Mouse (Mus musculus): ENCODE data around the gene Olfr1177-ps. TPM values are rescaled to one million over a fixed set of nuclear protein-coding genes. Genes with fewer than 3 reads are reported as not detected.

Olfr1177-ps gene
- not detected in 2 replicates for polyA plus RNA-seq (2015; fragmentation: Nextera tagmentation; extraction: Ambion mirVana)

DNA sequence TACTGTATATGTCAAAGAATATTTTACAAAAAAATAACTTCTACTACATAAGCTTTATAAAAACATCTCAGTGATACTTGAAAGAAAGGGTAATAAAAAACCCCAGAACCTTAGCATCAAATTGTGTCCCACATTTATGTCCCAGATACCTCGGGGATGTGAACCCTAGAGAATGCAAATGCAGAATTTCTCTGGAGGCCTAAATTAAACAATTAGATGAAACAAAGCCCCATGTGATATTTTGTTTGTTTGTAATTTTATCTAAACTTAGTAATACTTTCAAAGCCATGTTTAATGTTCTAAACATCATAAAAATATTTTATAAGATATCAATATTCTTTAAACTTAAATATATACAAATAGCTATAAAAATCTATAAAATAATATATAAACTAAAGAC is at the start of gene Olfr1177-ps:
TSS of gene Olfr1177-ps (minus strand) at position 101 of the 400 bp plus-strand sequence.
- 89% methylated on average over 1 of the region's 1 CpGs for WGBS
- H3K9ac ChIP-seq = no peak within 1 kb of the TSS
- ATAC-seq (ENCODE audit: low FRiP score, low read depth) = no peak
- H3K27me3 ChIP-seq = no peaks in the 10 kb centered on the region
- H3K36me3 ChIP-seq = no peaks in the 10 kb centered on the region
- H3K4me3 ChIP-seq = no peak within 1 kb of the TSS
- no peak within 1 kb of the TSS for H3K27ac ChIP-seq
- H3K4me2 ChIP-seq (replicated peaks) = no peak within 1 kb of the TSS
- no peaks in the 10 kb centered on the region for H3K9me3 ChIP-seq
- no peaks in the 10 kb centered on the region for H3K4me1 ChIP-seq

DNA sequence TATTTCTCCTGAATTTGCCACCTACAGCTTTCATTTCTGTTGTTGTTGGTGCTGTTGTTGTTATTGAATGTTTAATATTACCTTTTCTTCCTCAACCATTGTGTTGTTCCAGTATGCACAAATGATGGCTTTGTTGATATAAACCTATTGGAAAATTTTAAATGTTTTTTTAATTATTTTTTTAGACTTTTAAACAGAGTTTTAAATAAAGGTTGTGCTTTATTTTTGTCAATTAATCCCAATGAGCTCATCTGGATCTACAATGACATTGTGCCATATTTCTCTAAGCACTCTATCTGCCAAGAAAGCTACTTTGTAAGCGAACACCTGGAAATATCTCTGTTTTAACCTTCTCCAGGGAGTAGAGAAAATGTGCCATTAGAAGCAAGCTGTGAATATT is 40.5 kb upstream of the Olfr1177-ps start, which contains the start of gene Olfr1178:
TSS of gene Olfr1178 (plus strand) at position 301 of the 400 bp plus-strand sequence.
- Histone ChIP-seq H3K9ac (no peak within 1 kb of the TSS), H3K4me2 (replicated peaks) (no peak within 1 kb of the TSS)

DNA sequence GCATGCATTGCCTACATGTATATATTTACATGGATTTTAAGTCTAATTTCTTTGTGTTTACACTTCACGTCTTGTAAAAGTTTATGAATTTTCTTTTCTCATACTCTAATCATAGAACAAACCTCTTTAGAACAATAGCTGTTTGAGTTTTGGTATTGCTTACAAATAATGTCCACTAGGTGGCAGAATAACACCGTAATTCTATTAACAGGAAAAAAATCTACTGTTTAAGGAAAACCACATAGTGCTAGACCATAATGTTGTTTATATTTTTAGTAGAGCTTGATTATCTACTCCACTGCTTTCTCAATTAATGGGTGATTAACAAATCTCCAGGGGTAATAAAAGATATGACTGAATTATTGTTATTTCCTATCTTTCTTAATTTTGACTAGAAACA is 10.0 kb upstream of the Olfr1177-ps start:
- Histone ChIP-seq H3K27me3 (no peaks in the 10 kb centered on the region), H3K4me1 (no peaks in the 10 kb centered on the region), H3K9me3 (no peaks in the 10 kb centered on the region), H3K4me3 (no peak overlapping the region), H3K27ac (no peak overlapping the region), H3K36me3 (no peaks in the 10 kb centered on the region), H3K9ac (no peak overlapping the region), H3K4me2 (replicated peaks) (no peak overlapping the region)
- no peak for ATAC-seq (ENCODE audit: low FRiP score, low read depth)
- 4% methylated on average over 2 of the region's 2 CpGs for WGBS

More for the DNA sequence above, 40.5 kb upstream of the Olfr1177-ps start, which contains the start of gene Olfr1178:
- WGBS = 69% methylated on average over 1 of the region's 1 CpGs
- ATAC-seq (ENCODE audit: low FRiP score, low read depth) = no peak
- no peak within 1 kb of the TSS for H3K27ac ChIP-seq
- no peaks in the 10 kb centered on the region for H3K36me3 ChIP-seq
- no peaks in the 10 kb centered on the region for H3K27me3 ChIP-seq
- no peaks in the 10 kb centered on the region for H3K9me3 ChIP-seq
- H3K4me1 ChIP-seq = no peaks in the 10 kb centered on the region
- H3K4me3 ChIP-seq = no peak within 1 kb of the TSS

DNA sequence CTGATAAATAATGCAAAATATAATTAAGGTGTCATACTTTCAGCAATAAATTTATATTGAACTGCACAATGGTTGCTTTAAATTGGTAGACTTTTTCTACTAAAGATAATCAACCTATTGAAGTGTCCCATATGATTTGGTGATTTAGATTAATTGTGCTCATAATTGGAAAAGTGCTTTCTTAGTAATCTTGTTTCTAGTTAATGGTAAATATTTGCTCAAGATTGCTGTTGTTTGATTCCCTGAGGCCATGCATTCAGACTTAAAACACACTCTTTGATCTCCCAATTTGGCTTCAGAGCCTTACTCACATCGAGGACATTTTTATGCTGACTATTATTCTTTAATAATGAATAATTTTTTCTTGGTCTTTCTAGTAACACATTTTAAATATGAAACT is 9.9 kb downstream of the Olfr1177-ps start, which contains the start of gene Olfr1176:
TSS of gene Olfr1176 (plus strand) at position 301 of the 400 bp plus-strand sequence.
- ATAC-seq (ENCODE audit: low FRiP score, low read depth) = no peak
- no peak within 1 kb of the TSS for H3K9ac ChIP-seq
- WGBS = 63% methylated on average over 1 of the region's 1 CpGs
- no peaks in the 10 kb centered on the region for H3K9me3 ChIP-seq
- no peaks in the 10 kb centered on the region for H3K36me3 ChIP-seq
- H3K4me3 ChIP-seq = no peak within 1 kb of the TSS
- no peak within 1 kb of the TSS for H3K27ac ChIP-seq
- H3K27me3 ChIP-seq = no peaks in the 10 kb centered on the region
- H3K4me2 ChIP-seq (replicated peaks) = no peak within 1 kb of the TSS
- no peaks in the 10 kb centered on the region for H3K4me1 ChIP-seq

DNA sequence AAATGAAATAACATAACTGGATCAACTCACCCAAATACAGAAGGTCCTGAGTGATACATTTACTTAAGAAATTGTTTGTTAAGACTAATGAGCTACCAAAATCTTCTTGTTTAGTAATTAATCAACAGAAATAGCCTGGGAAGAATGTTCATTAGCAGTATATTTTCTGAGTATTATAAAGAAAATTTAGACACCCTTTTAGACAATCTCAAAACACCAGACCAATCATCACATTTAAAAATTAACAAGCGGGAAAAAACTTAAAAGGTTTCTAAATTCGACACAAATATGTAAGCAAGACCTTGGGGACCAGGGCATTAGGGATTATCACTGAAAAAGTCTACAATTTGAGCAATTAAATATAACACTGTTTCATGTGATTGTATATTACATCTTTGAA is 19.2 kb downstream of the Olfr1177-ps start, which contains the start of gene Olfr1175-ps:
TSS of gene Olfr1175-ps (minus strand) at position 101 of the 400 bp plus-strand sequence.
- no peak within 1 kb of the TSS for H3K4me2 ChIP-seq (replicated peaks)
- no peak within 1 kb of the TSS for H3K27ac ChIP-seq
- no peak within 1 kb of the TSS for H3K9ac ChIP-seq
- H3K36me3 ChIP-seq = no peaks in the 10 kb centered on the region
- H3K4me1 ChIP-seq = no peaks in the 10 kb centered on the region
- no peaks in the 10 kb centered on the region for H3K27me3 ChIP-seq
- ATAC-seq (ENCODE audit: low FRiP score, low read depth) = no peak
- WGBS = 86% methylated on average over 2 of the region's 2 CpGs
- H3K9me3 ChIP-seq = no peaks in the 10 kb centered on the region
- no peak within 1 kb of the TSS for H3K4me3 ChIP-seq

DNA sequence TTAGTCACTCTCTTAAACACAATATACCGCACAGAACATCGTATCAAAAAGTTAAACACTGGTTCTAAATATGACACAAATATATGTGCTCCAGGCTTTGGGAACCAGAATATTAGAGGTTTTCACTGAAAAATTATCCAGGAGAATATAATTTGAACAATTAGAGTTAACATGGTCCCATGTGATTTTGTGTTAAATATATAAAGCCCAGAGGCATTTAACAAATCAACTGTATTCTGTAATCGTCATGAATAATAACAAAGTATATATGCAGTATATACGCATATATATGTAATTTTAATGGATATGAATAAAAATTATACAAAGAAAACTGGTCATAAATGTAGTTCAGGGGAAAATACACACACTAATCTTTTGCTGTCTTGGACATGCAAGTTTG is 31.3 kb downstream of the Olfr1177-ps start, which contains the start of gene Olfr1174-ps:
TSS of gene Olfr1174-ps (minus strand) at position 101 of the 400 bp plus-strand sequence.
- Histone ChIP-seq H3K9me3 (no peaks in the 10 kb centered on the region), H3K36me3 (no peaks in the 10 kb centered on the region), H3K4me3 (no peak within 1 kb of the TSS), H3K27ac (no peak within 1 kb of the TSS), H3K27me3 (no peaks in the 10 kb centered on the region), H3K9ac (no peak within 1 kb of the TSS), H3K4me1 (no peaks in the 10 kb centered on the region), H3K4me2 (replicated peaks) (no peak within 1 kb of the TSS)
- no peak for ATAC-seq (ENCODE audit: low FRiP score, low read depth)
- 89% methylated on average over 4 of the region's 4 CpGs for WGBS

Other genes with a start within 250 kb of the Olfr1177-ps start
- not detected in 2 replicates for gene Olfr1166, start 218.2 kb downstream of the Olfr1177-ps start, polyA plus RNA-seq (2015; fragmentation: Nextera tagmentation; extraction: Ambion mirVana)
- not detected in 2 replicates for gene Olfr1167, start 191.3 kb downstream of the Olfr1177-ps start, polyA plus RNA-seq (2015; fragmentation: Nextera tagmentation; extraction: Ambion mirVana)
- gene Olfr1168, start 164.6 kb downstream of the Olfr1177-ps start, polyA plus RNA-seq (2015; fragmentation: Nextera tagmentation; extraction: Ambion mirVana) = not detected in 2 replicates
- not detected in 2 replicates for gene Olfr1170, start 118.2 kb downstream of the Olfr1177-ps start, polyA plus RNA-seq (2015; fragmentation: Nextera tagmentation; extraction: Ambion mirVana)
- gene Olfr1173, start 66.6 kb downstream of the Olfr1177-ps start, polyA plus RNA-seq (2015; fragmentation: Nextera tagmentation; extraction: Ambion mirVana) = not detected in 2 replicates
- gene Olfr1174-ps, start 31.4 kb downstream of the Olfr1177-ps start, polyA plus RNA-seq (2015; fragmentation: Nextera tagmentation; extraction: Ambion mirVana) = not detected in 2 replicates
- not detected in 2 replicates for gene Olfr1175-ps, start 19.3 kb downstream of the Olfr1177-ps start, polyA plus RNA-seq (2015; fragmentation: Nextera tagmentation; extraction: Ambion mirVana)
- not detected in 2 replicates for gene Olfr1176, start 9.8 kb downstream of the Olfr1177-ps start, polyA plus RNA-seq (2015; fragmentation: Nextera tagmentation; extraction: Ambion mirVana)
- not detected in 2 replicates for gene Olfr1178, start 40.6 kb upstream of the Olfr1177-ps start, polyA plus RNA-seq (2015; fragmentation: Nextera tagmentation; extraction: Ambion mirVana)
- not detected in 2 replicates for gene Olfr1179, start 60.0 kb upstream of the Olfr1177-ps start, polyA plus RNA-seq (2015; fragmentation: Nextera tagmentation; extraction: Ambion mirVana)
- not detected in 2 replicates for gene Olfr1180, start 72.7 kb upstream of the Olfr1177-ps start, polyA plus RNA-seq (2015; fragmentation: Nextera tagmentation; extraction: Ambion mirVana)
- gene Olfr1181, start 79.7 kb upstream of the Olfr1177-ps start, polyA plus RNA-seq (2015; fragmentation: Nextera tagmentation; extraction: Ambion mirVana) = not detected in 2 replicates
- not detected in 2 replicates for gene Gm13757, start 102.6 kb upstream of the Olfr1177-ps start, polyA plus RNA-seq (2015; fragmentation: Nextera tagmentation; extraction: Ambion mirVana)
- not detected in 2 replicates for gene Olfr1183, start 108.4 kb upstream of the Olfr1177-ps start, polyA plus RNA-seq (2015; fragmentation: Nextera tagmentation; extraction: Ambion mirVana)
- gene Olfr1184, start 137.1 kb upstream of the Olfr1177-ps start, polyA plus RNA-seq (2015; fragmentation: Nextera tagmentation; extraction: Ambion mirVana) = not detected in 2 replicates
- gene Olfr1185-ps1, start 146.8 kb upstream of the Olfr1177-ps start, polyA plus RNA-seq (2015; fragmentation: Nextera tagmentation; extraction: Ambion mirVana) = not detected in 2 replicates
- gene Olfr1186, start 172.1 kb upstream of the Olfr1177-ps start, polyA plus RNA-seq (2015; fragmentation: Nextera tagmentation; extraction: Ambion mirVana) = not detected in 2 replicates
- gene Olfr1188, start 210.4 kb upstream of the Olfr1177-ps start, polyA plus RNA-seq (2015; fragmentation: Nextera tagmentation; extraction: Ambion mirVana) = not detected in 2 replicates
- not detected in 2 replicates for gene Olfr1189, start 240.0 kb upstream of the Olfr1177-ps start, polyA plus RNA-seq (2015; fragmentation: Nextera tagmentation; extraction: Ambion mirVana)

Measured in limb, embryonic 13.5 days (tissue).